Mouse (Mus musculus) midbrain, embryonic 16.5 days (tissue): ENCODE data around the gene Hoxb9. TPM values are rescaled to one million over a fixed set of nuclear protein-coding genes. Genes with fewer than 3 reads are reported as not detected.

Experiments used
- ATAC-seq: fragments of 200-750 bp; cut with Nextera tagmentation; 2 replicates; pipeline ENCODE4 v1.8.0; 2017; ENCODE audit warnings: moderate TSS enrichment
- H3K27ac ChIP-seq: fragments of 300-500 bp; sonication (generic); 2 replicates; pipeline ENCODE4 v1.5.1; 2014; ENCODE audit warnings: mild to moderate bottlenecking, low read length, mixed read lengths
- H3K27me3 ChIP-seq: fragments of 300-500 bp; sonication (generic); 2 replicates; pipeline ENCODE4 v1.6.1; 2014; ENCODE audit warnings: low read depth, low read length, mixed read lengths; ENCODE audit not compliant: control insufficient read depth, insufficient read depth
- H3K36me3 ChIP-seq: fragments of 300-500 bp; sonication (generic); 2 replicates; pipeline ENCODE4 v1.6.1; 2014; ENCODE audit warnings: mild to moderate bottlenecking, low read length, moderate library complexity, mixed read lengths; ENCODE audit not compliant: control insufficient read depth, insufficient read depth
- H3K4me1 ChIP-seq: fragments of 300-500 bp; sonication (generic); 2 replicates; pipeline ENCODE4 v1.6.1; 2014; ENCODE audit warnings: mild to moderate bottlenecking, low read length, mixed read lengths; ENCODE audit not compliant: control insufficient read depth, insufficient read depth
- H3K4me2 ChIP-seq: fragments of 300-500 bp; sonication (generic); 2 replicates; pipeline ENCODE4 v1.6.1; 2014; ENCODE audit warnings: mild to moderate bottlenecking, low read length, mixed read lengths
- H3K4me3 ChIP-seq: fragments of 300-500 bp; sonication (generic); 2 replicates; pipeline ENCODE4 v1.5.1; 2014; ENCODE audit warnings: low read depth, mild to moderate bottlenecking, low read length, moderate library complexity, mixed read lengths
- H3K9ac ChIP-seq: fragments of 300-500 bp; sonication (generic); 2 replicates; pipeline ENCODE4 v1.6.1; 2014; ENCODE audit warnings: low read depth, low read length, mixed read lengths
- H3K9me3 ChIP-seq: fragments of 300-500 bp; sonication (generic); replicated peaks from 2 replicates; pipeline ENCODE4 v1.6.1; 2014; ENCODE audit warnings: mild to moderate bottlenecking, low read length, mixed read lengths; ENCODE audit not compliant: control insufficient read depth, poor library complexity, severe bottlenecking
- WGBS: fragments of 180-500 bp; shearing (Covaris S2); extraction: QIAGEN DNeasy Blood & Tissue Kit; methylation state at CpG from one replicate; pipeline ENCODE4 v1.1.7; 2014; 5-methylcytosine and 5-hydroxymethylcytosine counted together
- polyA plus RNA-seq: library from polyadenylated mRNA; unstranded; fragments of >200 nt; fragmentation: Nextera tagmentation; extraction: Ambion mirVana; gene quantifications from 2 replicates; pipeline ENCODE4 v1.2.1, GENCODE M21; 2015

The Hoxb9 gene
- polyA plus RNA-seq, 1 experiment from 2014 or later = not detected

- WGBS = 9% methylated on average over 4 of the region's 4 CpGs
- Histone ChIP-seq H3K36me3 (no peaks in the 10 kb centered on the region), H3K27ac (no peak overlapping the region), H3K9ac (no peak overlapping the region), H3K27me3 (peaks cover 93% of the 10 kb centered on the region), H3K4me2 (no peak overlapping the region), H3K4me3 (no peak overlapping the region), H3K4me1 (no peaks in the 10 kb centered on the region), H3K9me3 (no peaks in the 10 kb centered on the region)
- ATAC-seq = no peak
Observed at GRCm38 (mm10) chr11:96308763-96309162, 37.5 kb downstream of the Hoxb9 start.

DNA sequence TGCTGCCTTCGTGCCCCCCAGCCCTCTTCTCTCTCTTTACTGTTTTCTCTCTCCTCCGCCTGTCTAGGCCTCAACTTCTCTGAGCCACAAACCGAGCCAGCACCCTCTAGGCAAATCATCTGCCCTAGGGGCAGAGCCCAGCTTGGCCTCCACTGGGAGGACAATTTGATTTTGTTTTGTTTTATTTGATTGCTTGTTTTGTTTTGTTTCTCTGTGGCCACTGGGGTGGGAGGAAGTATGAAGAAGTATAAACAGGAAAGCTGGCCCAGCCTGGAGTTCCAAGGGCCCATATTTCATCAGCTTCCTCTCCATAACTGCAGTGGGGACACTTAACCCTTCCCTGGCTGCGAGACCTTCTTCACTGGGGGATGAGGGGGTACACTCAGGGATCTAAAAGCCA is 38.0 kb downstream of the Hoxb9 start:
- Histone ChIP-seq H3K27me3 (peaks cover 97% of the 10 kb centered on the region), H3K4me3 (no peak overlapping the region), H3K4me1 (no peaks in the 10 kb centered on the region), H3K27ac (no peak overlapping the region), H3K9me3 (no peaks in the 10 kb centered on the region), H3K9ac (no peak overlapping the region), H3K4me2 (no peak overlapping the region), H3K36me3 (no peaks in the 10 kb centered on the region)
- WGBS = 9% methylated on average over 4 of the region's 4 CpGs
- ATAC-seq = no peak

DNA sequence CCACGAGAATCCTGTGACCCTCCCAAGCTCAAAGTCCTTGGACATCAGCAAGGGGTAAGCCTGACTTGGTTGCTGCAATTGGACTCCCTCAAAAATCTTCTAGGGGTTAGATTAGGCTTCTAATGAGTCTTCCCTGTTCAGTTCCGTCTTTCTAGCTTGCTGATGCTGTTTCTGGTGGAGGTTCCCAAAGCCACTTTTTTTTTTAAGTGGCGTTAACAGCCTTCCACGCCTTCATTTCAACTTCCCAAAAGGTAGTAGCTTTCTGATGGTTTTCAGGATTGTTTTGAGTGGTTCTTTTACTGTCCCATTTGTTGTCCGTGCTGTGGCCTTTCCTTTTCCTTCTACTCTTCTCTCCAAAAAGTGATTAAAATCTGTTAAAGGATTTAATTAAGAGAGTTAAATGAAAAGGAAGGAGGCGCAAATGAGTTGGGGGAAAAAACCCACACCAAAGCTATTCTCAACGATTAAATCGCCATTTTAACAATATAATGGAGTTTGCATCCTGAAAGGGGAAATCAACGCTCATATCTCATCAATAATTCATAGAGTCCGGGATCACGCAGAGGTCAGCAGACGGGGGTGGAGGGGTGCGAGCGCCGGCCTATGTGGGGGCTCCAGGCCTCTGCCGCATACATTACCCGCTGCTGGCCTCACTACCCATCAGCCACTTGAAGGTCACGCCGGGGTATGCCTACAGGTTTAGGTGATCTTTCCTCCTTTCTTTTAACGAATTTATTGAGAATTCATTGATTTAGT is 39.1 kb downstream of the Hoxb9 start:
- no peaks in the 10 kb centered on the region for H3K9me3 ChIP-seq
- ATAC-seq = no peak
- no peaks in the 10 kb centered on the region for H3K4me1 ChIP-seq
- H3K4me3 ChIP-seq = no peak overlapping the region
- 3% methylated on average over 20 of the region's 20 CpGs for WGBS
- H3K36me3 ChIP-seq = no peaks in the 10 kb centered on the region
- H3K9ac ChIP-seq = no peak overlapping the region
- H3K27me3 ChIP-seq = peaks cover 96% of the 10 kb centered on the region
- H3K4me2 ChIP-seq = no peak overlapping the region
- no peak overlapping the region for H3K27ac ChIP-seq

- Histone ChIP-seq H3K27ac (no peak overlapping the region), H3K36me3 (no peaks in the 10 kb centered on the region), H3K4me2 (no peak overlapping the region), H3K27me3 (peaks cover 96% of the 10 kb centered on the region), H3K9me3 (no peaks in the 10 kb centered on the region), H3K4me1 (no peaks in the 10 kb centered on the region), H3K4me3 (no peak overlapping the region), H3K9ac (no peak overlapping the region)
- ATAC-seq = no peak
- WGBS = 6% methylated on average over 6 of the region's 6 CpGs
Observed at GRCm38 (mm10) chr11:96311097-96311496, 39.8 kb downstream of the Hoxb9 start.

GRCm38 (mm10) chr11:96311520-96312417 is 40.5 kb downstream of the Hoxb9 start:
- WGBS = 2% methylated on average over 31 of the region's 31 CpGs
- Histone ChIP-seq H3K4me1 (no peaks in the 10 kb centered on the region), H3K27me3 (peaks cover 96% of the 10 kb centered on the region), H3K9me3 (no peaks in the 10 kb centered on the region), H3K4me3 (no peak overlapping the region), H3K27ac (no peak overlapping the region), H3K9ac (no peak overlapping the region), H3K36me3 (no peaks in the 10 kb centered on the region), H3K4me2 (no peak overlapping the region)
- ATAC-seq = peak; percentile 66; the same call in 1 of the 2 replicates

- no peak overlapping the region for H3K4me3 ChIP-seq
Observed at GRCm38 (mm10) chr11:96313134-96313533, 41.9 kb downstream of the Hoxb9 start.

GRCm38 (mm10) chr11:96313806-96314428 is 42.7 kb downstream of the Hoxb9 start:
- ATAC-seq = no peak
- no peak overlapping the region for H3K27ac ChIP-seq
- peaks cover 92% of the 10 kb centered on the region for H3K27me3 ChIP-seq
- no peaks in the 10 kb centered on the region for H3K36me3 ChIP-seq
- 4% methylated on average over 12 of the region's 12 CpGs for WGBS
- H3K9me3 ChIP-seq = no peaks in the 10 kb centered on the region
- no peak overlapping the region for H3K4me3 ChIP-seq
- H3K4me1 ChIP-seq = no peaks in the 10 kb centered on the region
- H3K4me2 ChIP-seq = no peak overlapping the region
- no peak overlapping the region for H3K9ac ChIP-seq

More at GRCm38 (mm10) chr11:96313134-96313533, 41.9 kb downstream of the Hoxb9 start:
- Histone ChIP-seq H3K9ac (no peak overlapping the region), H3K4me2 (no peak overlapping the region), H3K9me3 (no peaks in the 10 kb centered on the region), H3K36me3 (no peaks in the 10 kb centered on the region), H3K27me3 (peaks cover 93% of the 10 kb centered on the region), H3K27ac (no peak overlapping the region), H3K4me1 (no peaks in the 10 kb centered on the region)
- ATAC-seq = no peak
- WGBS = 20% methylated on average over 2 of the region's 2 CpGs

- Histone ChIP-seq H3K4me1 (no peaks in the 10 kb centered on the region), H3K27ac (no peak overlapping the region), H3K27me3 (peaks cover 92% of the 10 kb centered on the region), H3K9me3 (no peaks in the 10 kb centered on the region), H3K4me2 (no peak overlapping the region), H3K36me3 (no peaks in the 10 kb centered on the region), H3K4me3 (no peak overlapping the region), H3K9ac (no peak overlapping the region)
- ATAC-seq = no peak
- under 1% methylated on average over 34 of the region's 34 CpGs for WGBS
Observed at GRCm38 (mm10) chr11:96314671-96315343, 43.5 kb downstream of the Hoxb9 start.
